Comparison of ENCODE assay signal across 8 mouse cellular contexts in genomic region chr13:45538532-45539204, GRCm38 (mm10). TPM values are rescaled to one million over a fixed set of nuclear protein-coding genes. Genes with fewer than 3 reads are reported as not detected.
A peak's percentile ranks its signal among the peaks of the same experiment; 100 is the strongest.
DNase-seq lines count a peak whose midpoint lies in the region; ATAC-seq and TF ChIP-seq lines count a peak whose summit lies in the region.

No protein-coding gene starts in this region.

- DNase-seq in urinary bladder, postnatal 14 days (ENCODE audit: low spot score), result peak; percentile 66
- no peak for DNase-seq in urinary bladder, adult 2 months (ENCODE audit: low spot score)
- DNase-seq in heart, embryonic 10.5 days (ENCODE audit: low spot score), result peak; percentile 86
- peak; percentile 44 to 45 for DNase-seq in kidney, adult 8-10 months
- DNase-seq in midbrain, embryonic 14.5 days, result peak; percentile 94
- DNase-seq in stomach, postnatal 0 days (ENCODE audit: low spot score), result peak; percentile 66

- H3K4me3 ChIP-seq in embryonic facial prominence, embryonic 15.5 days (replicated peaks), result peak overlapping the region; percentile 48
- peak overlapping the region; percentile 54 for H3K4me3 ChIP-seq in heart, embryonic 10.5 days
- H3K4me3 ChIP-seq in limb, embryonic 12.5 days (replicated peaks), result peak overlapping the region; percentile 39
- peak overlapping the region; percentile 35 for H3K4me3 ChIP-seq in midbrain, embryonic 14.5 days (replicated peaks; ENCODE audit: low read depth, low read length)
- H3K4me3 ChIP-seq in stomach, postnatal 0 days (ENCODE audit: low read depth, low read length), result peak overlapping the region; percentile 39

- peak overlapping the region; percentile 68 for H3K27ac ChIP-seq in embryonic facial prominence, embryonic 15.5 days (replicated peaks)
- peak overlapping the region; percentile 87 for H3K27ac ChIP-seq in heart, embryonic 10.5 days
- H3K27ac ChIP-seq in limb, embryonic 12.5 days, result no peak overlapping the region
- H3K27ac ChIP-seq in midbrain, embryonic 14.5 days (replicated peaks; ENCODE audit: low read depth, low read length), result peak overlapping the region; percentile 77
- no peak overlapping the region for H3K27ac ChIP-seq in stomach, postnatal 0 days (replicated peaks)

- peak; percentile 91 for TF ChIP-seq CTCF in stomach, postnatal 0 days (IDR thresholded peaks at IDR 0.05; ENCODE audit: low read depth)

- WGBS in embryonic facial prominence, embryonic 15.5 days, result 27% methylated on average over 10 of the region's 10 CpGs
- WGBS in heart, embryonic 10.5 days, result 15% methylated on average over 10 of the region's 10 CpGs
- 29% methylated on average over 10 of the region's 10 CpGs for WGBS in limb, embryonic 12.5 days
- 30% methylated on average over 10 of the region's 10 CpGs for WGBS in midbrain, embryonic 14.5 days
- 25% methylated on average over 10 of the region's 10 CpGs for WGBS in stomach, postnatal 0 days

- H3K36me3 ChIP-seq in embryonic facial prominence, embryonic 15.5 days, result no peaks in the 10 kb centered on the region; the same call in 1 of the 2 replicates
- peaks cover 60% of the 10 kb centered on the region; the same call in 1 of the 2 replicates for H3K36me3 ChIP-seq in heart, embryonic 10.5 days
- H3K36me3 ChIP-seq in limb, embryonic 12.5 days, result no peaks in the 10 kb centered on the region
- no peaks in the 10 kb centered on the region for H3K36me3 ChIP-seq in midbrain, embryonic 14.5 days (ENCODE audit: control insufficient read depth, insufficient read depth, low read length)
- H3K36me3 ChIP-seq in stomach, postnatal 0 days (ENCODE audit: control insufficient read depth, insufficient read depth, low read length), result no peaks in the 10 kb centered on the region

- no peaks in the 10 kb centered on the region for H3K9me3 ChIP-seq in embryonic facial prominence, embryonic 15.5 days (replicated peaks)
- no peaks in the 10 kb centered on the region for H3K9me3 ChIP-seq in heart, embryonic 10.5 days
- H3K9me3 ChIP-seq in limb, embryonic 12.5 days, result no peaks in the 10 kb centered on the region
- H3K9me3 ChIP-seq in midbrain, embryonic 14.5 days (ENCODE audit: control insufficient read depth, low read length), result no peaks in the 10 kb centered on the region
- no peaks in the 10 kb centered on the region for H3K9me3 ChIP-seq in stomach, postnatal 0 days (ENCODE audit: control insufficient read depth, low read length)

- H3K9ac ChIP-seq in embryonic facial prominence, embryonic 15.5 days, result peak overlapping the region; percentile 33; the same call in 1 of the 2 replicates
- H3K9ac ChIP-seq in limb, embryonic 12.5 days (replicated peaks), result peak overlapping the region; percentile 53
- H3K9ac ChIP-seq in midbrain, embryonic 14.5 days (replicated peaks; ENCODE audit: low read length), result peak overlapping the region; percentile 47
- H3K9ac ChIP-seq in stomach, postnatal 0 days (ENCODE audit: low read length), result peak overlapping the region; percentile 56; the same call in 1 of the 2 replicates

- TF ChIP-seq EP300 in stomach, postnatal 0 days (optimal IDR thresholded peaks at IDR 0.05), result no peak

- no peaks in the 10 kb centered on the region for H3K27me3 ChIP-seq in embryonic facial prominence, embryonic 15.5 days
- no peaks in the 10 kb centered on the region for H3K27me3 ChIP-seq in heart, embryonic 10.5 days (ENCODE audit: insufficient read depth, poor library complexity, severe bottlenecking)
- no peaks in the 10 kb centered on the region for H3K27me3 ChIP-seq in limb, embryonic 12.5 days
- H3K27me3 ChIP-seq in midbrain, embryonic 14.5 days (ENCODE audit: control insufficient read depth, insufficient read depth, low read length), result no peaks in the 10 kb centered on the region
- H3K27me3 ChIP-seq in stomach, postnatal 0 days (ENCODE audit: control insufficient read depth, insufficient read depth, low read length), result no peaks in the 10 kb centered on the region

- H3K4me2 ChIP-seq in embryonic facial prominence, embryonic 15.5 days (replicated peaks), result peak overlapping the region; percentile 74
- H3K4me2 ChIP-seq in limb, embryonic 12.5 days, result peak overlapping the region; percentile 68
- peak overlapping the region; percentile 63 for H3K4me2 ChIP-seq in midbrain, embryonic 14.5 days (ENCODE audit: low read length)
- peak overlapping the region; percentile 65 for H3K4me2 ChIP-seq in stomach, postnatal 0 days (replicated peaks; ENCODE audit: low read depth)

- ATAC-seq in embryonic facial prominence, embryonic 15.5 days (ENCODE audit: insufficient number of reproducible peaks, low FRiP score, low TSS enrichment, low read depth), result peak; percentile 81
- ATAC-seq in limb, embryonic 12.5 days (ENCODE audit: insufficient number of reproducible peaks, insufficient read depth, low FRiP score, low TSS enrichment, low read depth), result peak; percentile 65
- ATAC-seq in midbrain, embryonic 14.5 days (ENCODE audit: low FRiP score, low TSS enrichment), result peak; percentile 89
- peak; percentile 75 for ATAC-seq in stomach, postnatal 0 days (ENCODE audit: low FRiP score, low TSS enrichment)

- H3K4me1 ChIP-seq in embryonic facial prominence, embryonic 15.5 days, result peaks cover 10% of the 10 kb centered on the region
- H3K4me1 ChIP-seq in heart, embryonic 10.5 days, result peaks cover 51% of the 10 kb centered on the region
- H3K4me1 ChIP-seq in limb, embryonic 12.5 days (replicated peaks), result 0 out of 2 replicates have a peak, but pooled peaks cover 9% of the 10 kb centered on the region
- H3K4me1 ChIP-seq in midbrain, embryonic 14.5 days (ENCODE audit: control insufficient read depth, insufficient read depth, low read length), result no peaks in the 10 kb centered on the region
- H3K4me1 ChIP-seq in stomach, postnatal 0 days (replicated peaks; ENCODE audit: control insufficient read depth, insufficient read depth), result no peaks in the 10 kb centered on the region

RNA-seq across cellular contexts. Expression of gene Gmpr, which starts 31.4 kb away (rescaled TPM):
- polyA plus RNA-seq in urinary bladder, adult 2 months (2012; rRNA removed), result 77.6 and 80.5 TPM in 2 replicates
- 39.3 and 39.6 TPM in 2 replicates for polyA plus RNA-seq in embryonic facial prominence, embryonic 15.5 days (2015; fragmentation: Nextera tagmentation; extraction: Ambion mirVana)
- 133 and 207 TPM in 2 replicates for polyA plus RNA-seq in heart, embryonic 10.5 days (2016; fragmentation: Nextera tagmentation; extraction: Ambion mirVana)
- 20.1 and 21.7 TPM in 2 replicates for polyA plus RNA-seq in limb, embryonic 12.5 days (2016; fragmentation: Nextera tagmentation; extraction: Ambion mirVana)
- 26.1 and 27.0 TPM in 2 replicates for polyA plus RNA-seq in midbrain, embryonic 14.5 days (2014; fragmentation: Nextera tagmentation; extraction: Ambion mirVana)
- polyA plus RNA-seq in stomach, postnatal 0 days (2015; fragmentation: Nextera tagmentation; extraction: Ambion mirVana), result 38.7 and 40.3 TPM in 2 replicates

Comparison
In these comparisons a context has a peak if more than half of its experiments do, and no peak if none do; other contexts are left out.
1. H3K27ac ChIP-seq: peak in embryonic facial prominence, embryonic 15.5 days (single experiment), heart, embryonic 10.5 days (single experiment) and midbrain, embryonic 14.5 days (single experiment); none in limb, embryonic 12.5 days (single experiment) and stomach, postnatal 0 days (single experiment).
2. Peak in every context shown above with its lines, with median percentiles within 50 percentile points of each other: ATAC-seq, H3K4me2 ChIP-seq, H3K4me3 ChIP-seq and H3K9ac ChIP-seq.